Mouse (Mus musculus) thymus, adult 2 months (tissue): ENCODE data around the gene Efhd2. TPM values are rescaled to one million over a fixed set of nuclear protein-coding genes. Genes with fewer than 3 reads are reported as not detected.

Experiments used
- DNase-seq: peaks from one replicate; pipeline ENCODE4 v3.0.0; 2021
- H3K27ac ChIP-seq: fragments of 200-500 bp; 2 replicates; pipeline ENCODE4 v1.5.1; 2012; ENCODE audit warnings: low read length, control low read depth; ENCODE audit not compliant: control insufficient read depth, insufficient read depth
- H3K27me3 ChIP-seq: fragments of 200-500 bp; 2 replicates; pipeline ENCODE4 v1.6.1; 2012; ENCODE audit warnings: mild to moderate bottlenecking, low read length, moderate library complexity, mixed read lengths; ENCODE audit not compliant: control insufficient read depth, insufficient read depth
- H3K36me3 ChIP-seq: fragments of 200-500 bp; 2 replicates; pipeline ENCODE4 v1.6.1; 2012; ENCODE audit warnings: mild to moderate bottlenecking, low read length, moderate library complexity; ENCODE audit not compliant: control insufficient read depth, insufficient read depth
- H3K4me1 ChIP-seq: fragments of 200-500 bp; replicated peaks from 2 replicates; pipeline ENCODE4 v1.6.1; 2012; ENCODE audit warnings: low read length; ENCODE audit not compliant: control insufficient read depth, insufficient read depth
- H3K4me3 ChIP-seq: fragments of 200-500 bp; 2 replicates; pipeline ENCODE4 v1.5.1; 2012; ENCODE audit warnings: mild to moderate bottlenecking, low read length, control low read depth, moderate library complexity; ENCODE audit not compliant: control insufficient read depth, insufficient read depth
- CTCF ChIP-seq: fragments of 200-500 bp; IDR thresholded peaks from 2 replicates; pipeline ENCODE4 v1.5.1; 2012; ENCODE audit warnings: mild to moderate bottlenecking, control low read depth, low read length, moderate library complexity, borderline replicate concordance; ENCODE audit not compliant: control insufficient read depth, poor library complexity, insufficient read depth; ENCODE audit errors: extremely low read depth
- POLR2A ChIP-seq: fragments of 200-500 bp; IDR thresholded peaks from 2 replicates; pipeline ENCODE4 v1.6.1; 2012; ENCODE audit warnings: mild to moderate bottlenecking, low read length, control low read depth, moderate library complexity; ENCODE audit not compliant: control insufficient read depth, poor library complexity, insufficient read depth; ENCODE audit errors: extremely low read depth
- WGBS: fragments of 180-500 bp; shearing (Covaris S2); methylation state at CpG from one replicate; pipeline ENCODE4 v1.1.7; 2018; 5-methylcytosine and 5-hydroxymethylcytosine counted together
- polyA plus RNA-seq: library from polyadenylated mRNA; depleted of rRNA; stranded (reverse); fragments of >200 nt; gene quantifications from 2 replicates; pipeline ENCODE4 v1.2.3, GENCODE M21; 2012; rRNA removed

Efhd2 gene
- 120 and 128 TPM in 2 replicates for polyA plus RNA-seq

DNA sequence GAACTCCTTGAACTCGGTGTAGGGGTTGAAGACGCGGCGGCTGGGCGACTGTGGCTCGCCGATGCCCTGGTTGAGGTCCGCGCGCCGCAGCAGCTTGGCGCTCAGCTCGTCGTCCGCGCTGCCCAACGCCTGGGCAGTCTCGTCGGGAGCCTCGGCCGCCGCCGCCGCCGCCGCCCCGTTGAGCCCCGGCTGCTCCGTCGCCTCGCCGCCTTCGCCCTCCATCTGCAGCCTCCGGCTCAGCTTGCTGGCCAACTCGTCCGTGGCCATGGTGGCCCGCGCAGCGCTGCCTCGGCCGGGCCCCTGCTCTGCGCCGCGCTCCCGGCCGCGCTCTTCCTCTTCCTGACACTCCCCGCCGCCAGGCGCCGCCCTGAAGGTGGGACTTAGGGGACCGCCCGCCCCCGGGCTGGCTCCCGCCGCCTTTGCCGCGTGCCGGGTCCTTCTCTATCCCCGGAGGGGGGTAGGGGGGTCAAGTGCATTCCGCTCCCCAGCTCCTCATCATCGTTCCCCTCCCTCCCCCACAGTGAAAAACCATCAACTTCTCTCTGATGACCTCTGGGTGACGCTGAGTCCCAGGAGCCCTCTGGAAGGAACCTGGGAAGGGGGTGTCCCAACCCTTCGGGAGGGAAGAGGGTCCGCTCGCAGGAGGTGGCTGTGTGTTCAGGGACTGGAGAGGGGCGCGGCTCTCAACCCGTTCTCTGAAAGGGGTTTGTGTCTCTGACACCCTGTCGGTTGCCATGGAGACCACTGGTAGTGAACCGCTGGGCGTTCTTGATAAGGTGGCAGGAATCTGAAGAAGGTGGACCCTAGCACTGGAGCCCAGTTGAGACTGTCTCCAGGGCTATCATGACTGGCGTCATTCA, at the start of gene Efhd2:
Gene Efhd2, minus strand, starts transcription at position 320 of the 860 bp plus-strand sequence.
- peak; percentile 82 for DNase-seq
- TF ChIP-seq POLR2A: peak; percentile 92
- 0 out of 2 replicates have a peak, but pooled peaks have one; percentile 29 for TF ChIP-seq CTCF
- WGBS: under 1% methylated on average over 73 of the region's 73 CpGs
- Histone ChIP-seq H3K36me3 (no peaks in the 10 kb centered on the region), H3K4me1 (peaks cover 23% of the 10 kb centered on the region), H3K4me3 (peak within 1 kb of the TSS; percentile 63), H3K27ac (no peak within 1 kb of the TSS), H3K27me3 (no peaks in the 10 kb centered on the region)

DNA sequence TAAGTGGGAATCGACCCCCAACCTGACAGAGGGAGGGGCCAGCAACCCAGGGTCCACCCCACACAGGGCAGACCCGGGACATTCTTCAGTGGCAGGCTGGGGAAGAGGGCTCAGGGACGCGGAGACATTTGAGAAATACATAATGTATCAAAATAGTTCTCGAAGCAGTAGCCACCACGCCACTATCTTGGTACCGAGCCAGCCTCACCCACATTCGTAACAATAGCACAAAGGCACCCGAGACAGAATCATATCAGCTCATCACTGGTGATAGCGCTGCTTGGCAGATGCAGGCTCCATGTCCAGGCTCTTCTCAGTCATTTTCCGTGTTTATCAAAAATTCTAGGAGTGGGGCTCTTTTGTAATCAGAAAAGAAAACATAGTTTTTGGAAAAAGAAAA, 49.2 kb upstream of the Efhd2 start:
- H3K36me3 ChIP-seq: no peaks in the 10 kb centered on the region
- no peak overlapping the region for H3K4me3 ChIP-seq
- no peak for DNase-seq
- 90% methylated on average over 11 of the region's 11 CpGs for WGBS
- H3K27ac ChIP-seq: no peak overlapping the region
- TF ChIP-seq POLR2A (no peak), CTCF (no peak)
- no peaks in the 10 kb centered on the region for H3K4me1 ChIP-seq
- no peaks in the 10 kb centered on the region for H3K27me3 ChIP-seq

DNA sequence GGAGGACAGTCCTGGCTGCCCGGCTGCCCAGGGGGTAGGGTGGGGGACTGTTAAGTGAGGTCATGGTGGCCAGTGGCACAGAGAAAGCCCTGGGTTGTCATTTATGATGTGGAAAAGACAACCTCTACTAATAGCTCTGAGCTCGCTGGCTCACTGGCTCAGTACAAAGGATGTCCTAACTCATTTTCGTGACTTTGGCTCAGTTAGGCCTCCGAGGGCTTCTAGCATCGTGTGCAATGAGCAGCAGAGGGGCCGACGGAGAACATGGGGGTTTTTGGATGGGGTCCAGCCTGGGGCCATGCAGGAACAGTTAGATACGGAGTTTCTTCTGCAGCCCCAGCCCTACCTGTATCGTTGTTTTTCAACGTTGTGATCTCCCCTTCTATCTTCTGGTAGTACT, 45.7 kb upstream of the Efhd2 start:
- H3K27me3 ChIP-seq: no peaks in the 10 kb centered on the region
- no peak for DNase-seq
- no peak overlapping the region for H3K4me3 ChIP-seq
- 95% methylated on average over 10 of the region's 10 CpGs for WGBS
- TF ChIP-seq POLR2A: no peak
- no peak for TF ChIP-seq CTCF
- no peak overlapping the region for H3K27ac ChIP-seq
- peaks cover 5% of the 10 kb centered on the region for H3K4me1 ChIP-seq
- no peaks in the 10 kb centered on the region for H3K36me3 ChIP-seq

GRCm38 (mm10) chr4:141917735-141918419, 43.2 kb upstream of the Efhd2 start:
- no peak overlapping the region for H3K27ac ChIP-seq

DNA sequence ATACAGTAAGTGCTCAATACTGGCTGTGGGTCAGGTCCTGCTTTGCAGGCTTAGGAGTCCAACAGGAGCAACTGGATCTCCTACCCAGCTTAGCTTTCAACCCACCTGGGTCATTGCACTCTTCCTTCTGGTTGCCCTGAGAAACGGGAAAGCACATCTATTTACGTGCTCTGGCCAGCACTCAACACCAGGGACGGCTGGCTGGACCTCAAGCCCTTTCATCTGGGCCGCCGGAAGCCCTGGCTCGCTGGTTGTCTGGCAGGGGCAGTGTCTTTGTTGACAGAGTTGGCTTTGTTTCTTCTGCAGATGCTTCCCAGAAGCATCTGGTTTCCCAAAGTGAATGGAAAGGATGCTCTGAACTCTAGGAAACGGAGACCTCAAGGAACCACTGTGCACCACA, 39.3 kb upstream of the Efhd2 start:
- 82% methylated on average over 7 of the region's 7 CpGs for WGBS
- Histone ChIP-seq H3K4me3 (no peak overlapping the region), H3K27ac (no peak overlapping the region), H3K36me3 (no peaks in the 10 kb centered on the region), H3K4me1 (peaks cover 5% of the 10 kb centered on the region), H3K27me3 (no peaks in the 10 kb centered on the region)
- DNase-seq: no peak
- TF ChIP-seq CTCF (no peak), POLR2A (no peak)

More at GRCm38 (mm10) chr4:141917735-141918419, 43.2 kb upstream of the Efhd2 start:
- no peak for TF ChIP-seq POLR2A
- no peak for TF ChIP-seq CTCF
- DNase-seq: peak; percentile 3
- Histone ChIP-seq H3K36me3 (no peaks in the 10 kb centered on the region), H3K4me1 (peaks cover 5% of the 10 kb centered on the region), H3K4me3 (no peak overlapping the region), H3K27me3 (no peaks in the 10 kb centered on the region)
- 1% methylated on average over 7 of the region's 7 CpGs for WGBS

- no peak for DNase-seq
- no peak overlapping the region for H3K4me3 ChIP-seq
- WGBS: 85% methylated on average over 13 of the region's 13 CpGs
- H3K27me3 ChIP-seq: no peaks in the 10 kb centered on the region
- no peaks in the 10 kb centered on the region for H3K36me3 ChIP-seq
- TF ChIP-seq POLR2A (no peak), CTCF (no peak)
- H3K27ac ChIP-seq: no peak overlapping the region
- H3K4me1 ChIP-seq: peaks cover 5% of the 10 kb centered on the region
Measured at GRCm38 (mm10) chr4:141913201-141913993, 38.7 kb upstream of the Efhd2 start.

- no peak for DNase-seq
- Histone ChIP-seq H3K27ac (no peak overlapping the region), H3K4me1 (no peaks in the 10 kb centered on the region), H3K36me3 (no peaks in the 10 kb centered on the region), H3K4me3 (no peak overlapping the region), H3K27me3 (no peaks in the 10 kb centered on the region)
- 92% methylated on average over 9 of the region's 9 CpGs for WGBS
- TF ChIP-seq POLR2A: no peak
- TF ChIP-seq CTCF: no peak
Measured at GRCm38 (mm10) chr4:141904710-141905109, 30.0 kb upstream of the Efhd2 start.
